Mouse (Mus musculus) neural tube, embryonic 12.5 days (tissue): Measurements from ENCODE around the gene Phf23. TPM values are rescaled to one million over a fixed set of nuclear protein-coding genes. Genes with fewer than 3 reads are reported as not detected.
"Not testable (repeated sequence)": the region's sequence is repeated elsewhere in the genome, so short reads cannot be mapped to it uniquely, and the experiment has no call there.

Source experiments
- ATAC-seq: fragments of 200-750 bp; cut with Nextera tagmentation; 2 replicates; pipeline ENCODE4 v1.8.0; 2017; ENCODE audit warnings: low read depth, mild to moderate bottlenecking, moderate TSS enrichment, moderate library complexity; ENCODE audit not compliant: low FRiP score
- H3K27ac ChIP-seq: fragments of 300-500 bp; sonication (generic); 2 replicates; pipeline ENCODE4 v1.5.1; 2016
- H3K27me3 ChIP-seq: fragments of 300-500 bp; sonication (generic); replicated peaks from 2 replicates; pipeline ENCODE4 v1.6.1; 2016; ENCODE audit warnings: mild to moderate bottlenecking
- H3K36me3 ChIP-seq: fragments of 300-500 bp; sonication (generic); 2 replicates; pipeline ENCODE4 v1.6.1; 2016; ENCODE audit warnings: mild to moderate bottlenecking
- H3K4me1 ChIP-seq: fragments of 300-500 bp; sonication (generic); 2 replicates; pipeline ENCODE4 v1.6.1; 2016
- H3K4me2 ChIP-seq: fragments of 300-500 bp; sonication (generic); replicated peaks from 2 replicates; pipeline ENCODE4 v1.6.1; 2016; ENCODE audit warnings: mild to moderate bottlenecking
- H3K4me3 ChIP-seq: fragments of 300-500 bp; sonication (generic); 2 replicates; pipeline ENCODE4 v1.5.1; 2016
- H3K9ac ChIP-seq: fragments of 300-500 bp; sonication (generic); 2 replicates; pipeline ENCODE4 v1.6.1; 2016; ENCODE audit warnings: mild to moderate bottlenecking
- H3K9me3 ChIP-seq: fragments of 300-500 bp; sonication (generic); 2 replicates; pipeline ENCODE4 v1.6.1; 2016; ENCODE audit warnings: mild to moderate bottlenecking
- WGBS: fragments of 180-500 bp; shearing (Covaris S2); methylation state at CpG from one replicate; pipeline ENCODE4 v1.1.7; 2016; 5-methylcytosine and 5-hydroxymethylcytosine counted together
- polyA plus RNA-seq: library from polyadenylated mRNA; unstranded; fragments of >200 nt; fragmentation: Nextera tagmentation; extraction: Ambion mirVana; gene quantifications from 2 replicates; pipeline ENCODE4 v1.2.1, GENCODE M21; 2016

Gene Phf23
- polyA plus RNA-seq, result 89.4 and 92.5 TPM in 2 replicates

DNA sequence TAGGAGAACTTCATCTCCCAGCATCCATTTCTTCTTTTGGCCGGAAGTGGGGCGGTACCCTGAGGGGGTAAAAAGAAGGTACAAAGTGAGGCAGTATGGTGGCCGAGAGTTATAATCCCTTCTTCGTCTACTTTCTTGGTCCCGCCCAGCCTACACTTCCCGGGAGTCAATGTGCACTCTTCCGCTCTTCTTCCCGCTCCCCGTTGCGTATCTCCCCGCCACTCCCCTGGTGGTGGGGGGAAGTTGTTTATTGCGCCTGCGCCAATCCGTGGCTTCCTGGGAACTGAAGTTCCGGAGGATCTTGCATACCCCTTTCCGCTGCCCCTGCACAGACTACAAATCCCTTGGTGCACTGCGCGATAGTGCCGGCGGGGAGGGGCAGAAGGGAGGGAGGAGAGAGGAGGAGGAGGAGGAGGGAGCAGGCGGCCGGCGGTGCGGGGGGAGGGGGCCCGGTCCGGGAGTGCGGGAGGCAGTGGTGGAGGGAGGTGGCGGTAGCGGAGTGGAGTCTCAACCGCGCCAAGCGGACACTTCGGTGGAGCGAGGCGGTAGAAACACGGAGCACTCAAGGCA, at the start of gene Phf23:
Gene Phf23, plus strand, starts transcription at position 387 of the 570 bp plus-strand sequence.
- ATAC-seq, result peak; percentile 77
- no peaks in the 10 kb centered on the region for H3K9me3 ChIP-seq
- peak within 1 kb of the TSS; percentile 96 for H3K9ac ChIP-seq
- H3K36me3 ChIP-seq, result peaks cover 38% of the 10 kb centered on the region
- H3K27ac ChIP-seq, result peak within 1 kb of the TSS; percentile 85
- H3K27me3 ChIP-seq, result no peaks in the 10 kb centered on the region
- under 1% methylated on average over 36 of the region's 36 CpGs for WGBS
- H3K4me2 ChIP-seq, result peak within 1 kb of the TSS; percentile 68
- peaks cover 33% of the 10 kb centered on the region for H3K4me1 ChIP-seq
- peak within 1 kb of the TSS; percentile 94 for H3K4me3 ChIP-seq

DNA sequence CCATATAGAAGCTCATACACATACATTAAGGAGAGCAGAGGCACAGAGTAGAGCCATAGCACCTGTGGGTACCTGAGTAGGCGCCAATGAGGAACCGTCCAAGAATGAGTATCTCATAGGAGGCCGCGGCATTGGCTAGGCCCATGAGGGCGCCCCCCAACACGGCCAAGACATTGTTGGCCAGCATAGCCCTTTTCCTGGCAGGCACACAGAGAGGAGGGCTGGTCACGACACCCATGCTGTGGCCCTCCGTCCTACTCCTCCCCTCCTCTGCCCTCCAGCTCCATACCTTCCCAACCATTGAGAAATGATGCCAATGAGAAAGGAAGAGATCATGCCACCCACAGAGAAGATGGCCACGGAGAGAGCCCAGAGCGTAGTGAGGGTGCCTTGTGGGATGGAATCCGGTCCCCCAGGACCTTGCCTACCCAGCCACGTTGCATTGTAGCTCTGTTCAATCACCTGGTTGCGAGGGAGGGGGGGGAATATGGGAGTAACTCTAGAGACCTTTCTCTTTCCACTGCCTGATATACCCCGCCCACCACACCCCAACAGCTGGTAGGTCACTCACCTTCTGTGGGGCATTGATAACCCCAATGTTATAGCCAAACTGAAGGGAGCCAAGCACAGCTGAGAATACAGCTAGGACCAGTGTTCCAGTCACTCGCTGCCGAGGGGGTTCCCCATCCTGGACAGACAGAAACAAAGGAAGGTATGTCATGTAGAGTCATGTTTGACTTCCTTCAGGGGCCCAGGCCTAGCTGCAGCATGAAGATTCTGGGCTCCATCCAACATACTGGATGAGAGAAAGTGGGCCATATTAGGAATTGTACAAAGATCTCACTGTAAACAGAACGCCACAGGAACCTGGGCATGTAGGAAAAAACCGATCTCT, 49.3 kb upstream of the Phf23 start:
- H3K27ac ChIP-seq, result no peak overlapping the region
- peaks cover 9% of the 10 kb centered on the region for H3K4me1 ChIP-seq
- H3K4me2 ChIP-seq, result peak overlapping the region; percentile 62; the same call in 1 of the 2 replicates
- WGBS, result 92% methylated on average over 18 of the region's 18 CpGs
- peaks cover 13% of the 10 kb centered on the region; the same call in 1 of the 2 replicates for H3K36me3 ChIP-seq
- 0 out of 2 replicates have a peak, but pooled peaks cover 3% of the 10 kb centered on the region for H3K27me3 ChIP-seq
- H3K9me3 ChIP-seq, result no peaks in the 10 kb centered on the region
- H3K9ac ChIP-seq, result no peak overlapping the region
- ATAC-seq, result no peak
- no peak overlapping the region for H3K4me3 ChIP-seq

DNA sequence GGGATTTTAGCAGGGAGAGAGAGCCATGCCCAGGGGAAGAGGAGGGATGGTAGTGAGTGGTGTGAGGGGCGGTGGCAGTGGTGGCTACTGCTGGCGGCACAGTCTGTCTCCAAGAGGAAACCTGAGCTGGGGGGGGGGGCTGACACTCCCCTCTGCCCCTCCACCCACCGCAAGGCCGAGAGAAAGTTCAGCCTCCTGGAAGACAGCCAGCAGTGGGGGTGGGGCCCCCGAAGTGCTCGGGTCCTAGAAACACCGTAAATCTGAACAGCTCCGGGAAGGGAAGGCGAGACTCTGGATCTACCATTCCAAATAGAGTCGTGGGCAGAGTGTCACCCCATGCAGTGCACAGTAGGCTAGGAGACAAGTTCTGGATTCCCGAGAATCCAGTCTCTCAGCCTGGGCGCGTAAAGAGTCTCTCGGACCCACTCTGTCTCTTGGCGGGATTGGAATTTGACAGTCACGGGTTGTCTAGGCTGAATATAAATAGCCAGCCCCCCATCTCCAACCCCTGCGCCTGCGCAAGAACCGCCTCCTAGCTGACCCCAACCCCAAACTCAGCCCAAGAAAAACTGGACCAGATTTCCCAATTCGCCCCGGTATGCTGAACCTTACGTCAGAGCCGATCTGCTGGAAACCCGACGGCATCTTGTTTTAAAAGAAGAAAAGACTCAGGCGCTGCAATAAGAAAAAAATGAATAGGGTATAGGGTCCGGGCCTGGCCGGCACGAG, 48.1 kb upstream of the Phf23 start:
- peak overlapping the region; percentile 55 for H3K9ac ChIP-seq
- 3% methylated on average over 29 of the region's 29 CpGs for WGBS
- H3K36me3 ChIP-seq, result peaks cover 13% of the 10 kb centered on the region; the same call in 1 of the 2 replicates
- H3K4me3 ChIP-seq, result peak overlapping the region; percentile 41
- peak overlapping the region; percentile 62 for H3K4me2 ChIP-seq
- ATAC-seq, result peak; percentile 45
- H3K27me3 ChIP-seq, result 0 out of 2 replicates have a peak, but pooled peaks cover 5% of the 10 kb centered on the region
- no peaks in the 10 kb centered on the region for H3K9me3 ChIP-seq
- peaks cover 9% of the 10 kb centered on the region for H3K4me1 ChIP-seq
- peak overlapping the region; percentile 42; the same call in 1 of the 2 replicates for H3K27ac ChIP-seq

DNA sequence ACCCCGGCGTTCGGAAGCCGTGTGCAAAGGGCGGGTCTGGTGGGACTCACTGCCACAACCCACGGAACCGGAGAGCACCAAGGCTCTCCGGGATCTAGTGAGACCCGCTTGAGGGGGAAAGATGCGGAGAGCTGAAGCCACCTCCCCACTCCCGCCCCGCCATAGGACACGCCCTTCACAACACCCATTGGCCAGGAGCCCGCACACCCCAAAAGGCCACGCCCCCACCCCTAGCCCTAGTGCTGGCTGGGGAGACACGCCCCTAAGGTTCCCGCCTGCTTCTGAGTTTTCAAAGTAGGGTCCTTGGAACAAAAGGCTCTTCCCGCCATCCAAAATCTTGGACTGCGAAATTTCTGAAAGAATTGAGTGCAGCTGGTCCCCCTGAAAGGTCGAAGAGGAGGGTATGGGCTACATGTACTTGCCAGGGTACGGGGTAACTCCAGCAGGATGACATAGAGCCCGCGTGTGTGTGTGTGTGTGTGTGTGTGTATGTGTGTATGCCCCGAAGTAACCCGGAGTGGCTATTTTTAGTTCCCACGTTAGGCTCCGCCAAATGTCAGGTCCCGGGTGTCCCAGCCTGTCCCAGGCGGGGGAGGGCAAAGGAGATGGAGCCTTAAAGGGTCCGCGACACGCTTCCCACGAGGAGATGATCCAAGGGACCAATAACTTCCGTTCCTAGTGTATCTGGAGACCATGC, 47.4 kb upstream of the Phf23 start, which contains the start of gene Slc2a4:
Gene Slc2a4, minus strand, starts transcription at position 123 of the 697 bp plus-strand sequence.
- ATAC-seq, result peak; percentile 92
- peak within 1 kb of the TSS; percentile 62 for H3K4me2 ChIP-seq
- H3K9ac ChIP-seq, result peak within 1 kb of the TSS; percentile 55

DNA sequence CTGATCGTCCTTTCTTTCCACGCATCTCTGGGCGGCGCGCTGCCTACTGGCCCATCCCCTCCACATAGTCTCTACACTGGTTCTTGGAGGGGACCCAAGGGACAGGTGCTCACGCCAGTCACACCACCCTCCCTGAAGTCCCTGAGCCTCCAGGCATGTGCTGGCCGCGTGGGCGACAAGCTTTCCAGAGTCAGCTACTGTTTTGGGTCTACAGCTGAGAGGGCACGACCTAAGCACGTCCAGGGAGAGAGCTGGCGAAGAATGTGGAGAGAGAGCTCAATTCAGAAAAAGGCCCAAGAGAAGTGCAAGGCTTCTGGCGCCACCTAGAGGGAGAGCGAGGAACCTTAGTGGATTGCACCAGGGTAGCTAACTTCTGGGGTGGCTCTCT, 46.8 kb upstream of the Phf23 start:
- Histone ChIP-seq H3K9me3 (no peaks in the 10 kb centered on the region), H3K4me2 (peak overlapping the region; percentile 62), H3K9ac (peak overlapping the region; percentile 30), H3K36me3 (peaks cover 13% of the 10 kb centered on the region; the same call in 1 of the 2 replicates), H3K4me1 (peaks cover 9% of the 10 kb centered on the region), H3K4me3 (peak overlapping the region; percentile 41), H3K27me3 (0 out of 2 replicates have a peak, but pooled peaks cover 5% of the 10 kb centered on the region), H3K27ac (no peak overlapping the region)
- under 1% methylated on average over 14 of the region's 14 CpGs for WGBS
- peak; percentile 48 for ATAC-seq

More for the DNA sequence above, 47.4 kb upstream of the Phf23 start, which contains the start of gene Slc2a4:
- Histone ChIP-seq H3K27me3 (0 out of 2 replicates have a peak, but pooled peaks cover 5% of the 10 kb centered on the region), H3K4me3 (peak within 1 kb of the TSS; percentile 41), H3K27ac (peak within 1 kb of the TSS; percentile 42; the same call in 1 of the 2 replicates), H3K9me3 (no peaks in the 10 kb centered on the region), H3K36me3 (peaks cover 13% of the 10 kb centered on the region; the same call in 1 of the 2 replicates), H3K4me1 (peaks cover 9% of the 10 kb centered on the region)
- WGBS, result under 1% methylated on average over 33 of the region's 34 CpGs

DNA sequence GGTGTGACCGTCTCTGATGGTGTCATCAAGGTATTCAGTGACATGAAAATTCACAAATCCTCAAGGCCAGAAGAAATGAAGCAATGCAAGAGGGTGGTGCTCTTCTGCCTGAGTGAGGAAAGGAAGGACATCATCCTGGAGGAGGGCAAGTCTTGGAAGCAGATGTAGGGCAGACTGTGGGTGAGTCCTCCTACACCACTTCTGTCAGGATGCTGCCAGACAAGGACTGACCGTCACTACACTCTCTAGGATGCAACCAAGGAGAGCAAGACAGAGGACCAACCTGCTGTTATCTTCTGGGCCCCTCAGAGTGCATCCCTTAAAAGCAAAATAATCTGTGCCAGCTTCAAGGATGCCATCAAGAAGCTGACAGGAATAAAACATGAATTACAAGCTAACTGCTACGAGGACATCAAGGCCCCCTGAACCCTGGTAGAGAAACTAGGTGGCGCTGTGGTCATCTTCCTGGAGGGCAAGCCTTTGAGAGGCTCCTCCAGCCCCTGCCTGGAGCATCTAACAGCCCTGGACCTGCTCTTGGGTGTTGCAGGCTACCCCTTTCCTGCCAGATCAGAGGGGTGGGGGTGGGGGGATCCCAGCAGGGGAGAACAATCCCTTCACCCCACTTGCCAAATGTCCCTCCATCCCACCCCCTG, 44.6 kb upstream of the Phf23 start:
- no peak overlapping the region for H3K9ac ChIP-seq

DNA sequence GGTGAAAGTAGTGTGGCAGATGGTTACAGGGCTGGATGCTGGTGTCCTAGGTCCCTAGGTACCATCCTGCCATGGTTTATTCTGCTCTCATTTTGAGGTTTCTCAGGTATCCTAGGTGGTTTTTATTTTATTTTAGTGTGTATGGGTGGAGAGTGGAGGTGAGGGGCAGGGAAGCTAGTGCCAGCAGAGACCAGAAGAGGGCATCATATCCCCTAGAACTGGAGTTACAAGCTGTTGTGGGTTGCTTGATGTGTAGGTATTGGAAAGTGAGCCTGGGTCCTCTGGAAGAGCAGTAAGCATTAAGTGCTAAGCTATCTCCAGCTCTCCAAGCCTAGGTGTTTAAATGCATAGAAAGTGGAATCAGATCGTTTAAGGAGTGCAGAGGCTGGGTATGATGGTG, 43.3 kb upstream of the Phf23 start:
- Histone ChIP-seq H3K27ac (no peak overlapping the region), H3K9me3 (no peaks in the 10 kb centered on the region), H3K27me3 (peaks cover 7% of the 10 kb centered on the region; the same call in 1 of the 2 replicates), H3K4me2 (no peak overlapping the region), H3K36me3 (no peaks in the 10 kb centered on the region), H3K4me1 (peaks cover 6% of the 10 kb centered on the region), H3K4me3 (no peak overlapping the region), H3K9ac (no peak overlapping the region)
- no peak for ATAC-seq
- 43% methylated on average over 1 of the region's 1 CpGs for WGBS

More for the DNA sequence above, 44.6 kb upstream of the Phf23 start:
- no peak overlapping the region for H3K27ac ChIP-seq
- no peaks in the 10 kb centered on the region for H3K36me3 ChIP-seq
- ATAC-seq, result no peak
- H3K9me3 ChIP-seq, result no peaks in the 10 kb centered on the region
- H3K27me3 ChIP-seq, result peaks cover 7% of the 10 kb centered on the region; the same call in 1 of the 2 replicates
- WGBS, result 47% methylated on average over 4 of the region's 4 CpGs
- no peak overlapping the region for H3K4me3 ChIP-seq
- no peak overlapping the region for H3K4me2 ChIP-seq
- peaks cover 9% of the 10 kb centered on the region for H3K4me1 ChIP-seq

DNA sequence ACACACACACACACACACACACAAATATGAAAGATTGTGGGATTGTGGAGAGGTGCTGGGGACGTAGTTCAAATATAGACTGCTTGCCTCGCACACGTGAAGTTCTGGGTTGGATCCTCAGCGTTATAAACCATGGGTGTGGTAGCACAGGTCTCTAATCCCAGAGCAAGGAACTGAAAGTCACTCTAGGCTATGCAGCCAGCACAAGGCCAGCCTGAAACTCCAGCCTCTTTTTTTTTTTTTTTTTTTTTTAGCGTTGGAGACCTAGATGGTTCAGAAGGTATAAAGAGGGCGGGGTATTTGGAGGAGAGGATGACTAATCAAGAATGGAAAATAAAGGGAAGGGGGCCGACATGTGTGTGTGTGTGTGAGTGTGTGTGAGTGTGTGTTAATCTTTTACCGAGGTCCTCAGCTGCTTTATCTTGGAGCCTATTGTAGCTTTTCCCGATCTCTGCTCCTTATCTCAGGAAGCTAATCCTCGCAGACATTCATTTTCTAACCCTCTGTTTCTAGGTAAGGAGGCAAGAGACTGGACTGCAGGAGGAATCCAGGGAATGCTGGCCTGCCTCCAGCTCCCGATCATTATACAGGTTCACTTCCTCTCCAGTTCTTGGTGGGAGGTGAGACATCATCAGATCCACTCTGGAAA, 42.2 kb upstream of the Phf23 start:
- Histone ChIP-seq H3K27ac (no peak overlapping the region), H3K36me3 (no peaks in the 10 kb centered on the region), H3K27me3 (peaks cover 7% of the 10 kb centered on the region; the same call in 1 of the 2 replicates), H3K4me1 (0 out of 2 replicates have a peak, but pooled peaks cover 2% of the 10 kb centered on the region), H3K9me3 (no peaks in the 10 kb centered on the region), H3K9ac (no peak overlapping the region), H3K4me2 (no peak overlapping the region), H3K4me3 (no peak overlapping the region)
- ATAC-seq, result no peak
- 75% methylated on average over 11 of the region's 11 CpGs for WGBS

DNA sequence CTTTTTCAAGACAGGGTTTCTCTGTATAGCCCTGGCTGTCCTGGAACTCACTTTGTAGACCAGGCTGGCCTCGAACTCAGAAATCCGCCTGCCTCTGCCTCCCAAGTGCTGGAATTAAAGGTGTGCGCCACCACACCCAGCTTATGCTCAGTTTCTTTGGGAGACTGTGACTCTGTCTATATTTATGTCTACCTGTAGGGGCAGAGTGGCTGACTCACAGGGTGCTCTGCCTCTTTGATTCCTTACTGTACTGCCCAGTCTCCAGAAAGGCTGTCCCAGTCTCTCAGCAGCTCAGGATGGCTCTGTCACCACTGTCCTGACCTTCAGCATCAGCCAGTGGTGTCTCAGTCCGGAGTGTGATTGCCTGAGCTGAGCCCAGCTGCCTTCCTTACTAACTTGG, 40.0 kb upstream of the Phf23 start:
- not testable (repeated sequence) for H3K27me3 ChIP-seq, H3K4me3 ChIP-seq, H3K4me1 ChIP-seq, ATAC-seq, H3K9ac ChIP-seq, H3K36me3 ChIP-seq, H3K4me2 ChIP-seq, H3K27ac ChIP-seq, H3K9me3 ChIP-seq
- WGBS, result 81% methylated on average over 4 of the region's 4 CpGs

DNA sequence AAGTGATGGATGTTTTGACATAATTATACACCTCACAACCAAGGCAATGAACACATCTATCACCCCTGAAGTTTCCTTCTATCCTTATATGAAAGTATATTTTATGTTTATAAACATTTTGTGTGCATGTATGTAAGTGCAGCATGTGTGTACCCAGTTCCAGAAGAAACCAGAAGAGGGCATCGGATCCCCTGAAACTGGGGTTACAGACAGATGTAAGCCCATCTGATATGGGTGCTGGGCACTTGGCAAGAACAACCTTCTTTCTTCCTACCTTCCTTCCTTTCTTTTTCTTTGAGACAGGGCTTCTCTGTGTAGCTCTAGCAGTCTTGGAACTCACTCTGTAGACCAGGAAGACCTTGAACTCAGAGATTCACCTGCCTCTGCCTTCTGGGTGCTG, 39.4 kb upstream of the Phf23 start:
- no peak for ATAC-seq
- no peaks in the 10 kb centered on the region for H3K9me3 ChIP-seq
- WGBS, result 74% methylated on average over 1 of the region's 1 CpGs

More for the DNA sequence above, 39.4 kb upstream of the Phf23 start:
- Histone ChIP-seq H3K9ac (no peak overlapping the region), H3K27me3 (peaks cover 5% of the 10 kb centered on the region; the same call in 1 of the 2 replicates), H3K4me2 (no peak overlapping the region), H3K36me3 (no peaks in the 10 kb centered on the region), H3K4me3 (no peak overlapping the region), H3K27ac (no peak overlapping the region), H3K4me1 (no peaks in the 10 kb centered on the region)
